Mouse (Mus musculus): ENCODE data around the gene Gm867. TPM values are rescaled to one million over a fixed set of nuclear protein-coding genes. Genes with fewer than 3 reads are reported as not detected.

Gene Gm867
- not detected for total RNA-seq (2021)
- long read RNA-seq, experiment 1: 0 reads
- long read RNA-seq, experiment 2: 0 reads

- no peak for DNase-seq
Observed at GRCm38 (mm10) chr10:75940520-75940919, at the start of gene Gm867. Gm867 (minus strand) TSS chr10:75940672.

GRCm38 (mm10) chr10:75979432-75979831 is 39.0 kb upstream of the Gm867 start:
- no peak for DNase-seq
- intact Hi-C loops (cut with DNase I; ENCODE audit: low total_unique reads): no loop called here

More at GRCm38 (mm10) chr10:75940520-75940919, at the start of gene Gm867:
- intact Hi-C loops (cut with DNase I; ENCODE audit: low total_unique reads): no loop called here

- intact Hi-C loops (cut with DNase I; ENCODE audit: low total_unique reads): no loop called here
- no peak for DNase-seq
Observed at GRCm38 (mm10) chr10:75978835-75979157, 38.3 kb upstream of the Gm867 start.

DNA sequence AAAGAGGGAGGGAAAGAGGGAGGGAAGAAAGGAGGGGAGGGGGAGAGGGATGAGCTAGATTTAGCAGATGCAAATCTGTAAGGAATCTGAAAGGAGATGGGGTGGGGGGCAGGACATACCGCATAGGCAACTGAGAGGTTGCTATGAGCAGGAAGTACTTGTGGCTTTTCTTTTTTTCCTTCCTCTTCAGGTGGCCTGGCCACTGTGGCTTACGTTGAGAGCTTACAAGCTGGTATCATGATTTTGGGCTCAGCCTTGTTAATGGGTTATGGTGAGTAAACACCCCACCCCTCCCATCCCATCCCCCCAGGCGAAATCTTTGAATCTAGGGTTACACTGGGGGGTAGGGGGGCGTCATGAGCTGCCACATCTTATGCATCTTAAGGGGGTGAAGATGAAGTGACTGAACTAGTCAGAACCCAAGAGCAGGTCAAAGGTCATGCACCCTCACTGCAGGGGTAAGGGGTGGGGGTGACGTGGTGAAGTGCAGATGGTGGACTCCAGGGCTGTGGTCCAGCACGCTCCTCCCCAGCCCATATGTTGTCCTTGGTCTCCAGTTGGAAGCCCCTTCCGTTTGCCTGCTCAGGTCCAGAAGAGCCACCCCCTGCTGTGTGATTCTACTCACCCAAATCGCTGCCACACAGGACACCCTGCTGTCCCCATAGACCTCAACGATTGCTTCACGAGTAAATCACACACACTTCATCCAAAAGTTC is 37.8 kb upstream of the Gm867 start:
- DNase-seq: no peak
- intact Hi-C loops (cut with DNase I; ENCODE audit: low total_unique reads): no loop called here

DNA sequence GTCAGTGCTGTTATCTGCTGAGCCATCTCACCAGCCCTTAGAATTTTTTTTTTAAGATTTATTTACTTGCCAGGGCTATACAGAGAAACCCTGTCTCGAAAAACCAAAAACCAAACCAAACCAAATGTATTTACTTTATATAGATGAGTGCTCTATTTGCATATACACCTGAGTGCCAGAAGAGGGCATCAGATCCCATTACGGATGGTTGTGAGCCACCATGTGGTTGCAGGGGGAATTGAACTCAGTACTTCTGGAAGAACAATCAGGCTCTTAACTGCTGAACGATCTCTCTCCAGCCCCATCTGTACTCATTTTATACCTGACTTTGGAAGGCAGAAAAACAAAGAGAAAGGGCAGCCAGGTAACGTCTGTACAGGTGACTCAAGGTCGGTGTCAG is 34.7 kb upstream of the Gm867 start:
- intact Hi-C loops (cut with DNase I; ENCODE audit: low total_unique reads): no loop called here
- no peak for DNase-seq

- DNase-seq: no peak
- intact Hi-C loops (cut with DNase I; ENCODE audit: low total_unique reads): no loop called here
Observed at GRCm38 (mm10) chr10:75973846-75974245, 33.4 kb upstream of the Gm867 start.

GRCm38 (mm10) chr10:75954381-75954811 is 13.9 kb upstream of the Gm867 start, which contains the start of gene Gm5134:
Gm5134 (plus strand) TSS chr10:75954514.
- intact Hi-C loops (cut with DNase I; ENCODE audit: low total_unique reads): no loop called here

GRCm38 (mm10) chr10:75951424-75952050 is 11.1 kb upstream of the Gm867 start:
- intact Hi-C loops (cut with DNase I; ENCODE audit: low total_unique reads): loop anchor here (2.0 kb wide), 1 partner anchor 209 kb away; no protein-coding TSS in a partner anchor
- DNase-seq: no peak

More at GRCm38 (mm10) chr10:75954381-75954811, 13.9 kb upstream of the Gm867 start, which contains the start of gene Gm5134:
- no peak for DNase-seq

DNA sequence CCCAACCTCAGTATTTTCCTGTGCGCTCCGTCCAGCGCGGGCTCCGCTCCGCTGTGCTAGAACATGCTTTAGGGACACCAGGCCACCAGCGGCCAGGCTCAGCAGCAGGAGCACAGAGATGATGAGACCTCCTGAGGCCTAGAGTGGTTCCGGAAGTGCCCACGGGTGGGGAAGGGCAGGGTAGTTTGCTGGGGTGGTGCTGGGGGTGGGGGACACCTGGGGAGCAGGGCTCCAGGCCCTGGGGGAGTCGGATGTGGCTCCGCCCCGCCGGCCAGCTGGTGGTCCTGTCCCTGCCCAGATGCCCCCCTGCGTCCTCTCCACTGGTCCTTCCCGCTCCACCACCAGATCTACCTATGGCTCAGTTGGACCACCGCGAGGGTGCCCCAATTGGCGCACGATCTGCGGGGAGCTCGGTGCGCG is 10.3 kb upstream of the Gm867 start:
- intact Hi-C loops (cut with DNase I; ENCODE audit: low total_unique reads): loop anchor here (2.0 kb wide), 1 partner anchor 208 kb away; no protein-coding TSS in a partner anchor
- DNase-seq: no peak

- intact Hi-C loops (cut with DNase I; ENCODE audit: low total_unique reads): loop anchor here (2.0 to 5.0 kb wide), 2 partner anchors 52 to 207 kb away; no protein-coding TSS in a partner anchor
- DNase-seq: no peak
Observed at GRCm38 (mm10) chr10:75949053-75950045, 8.9 kb upstream of the Gm867 start.

DNA sequence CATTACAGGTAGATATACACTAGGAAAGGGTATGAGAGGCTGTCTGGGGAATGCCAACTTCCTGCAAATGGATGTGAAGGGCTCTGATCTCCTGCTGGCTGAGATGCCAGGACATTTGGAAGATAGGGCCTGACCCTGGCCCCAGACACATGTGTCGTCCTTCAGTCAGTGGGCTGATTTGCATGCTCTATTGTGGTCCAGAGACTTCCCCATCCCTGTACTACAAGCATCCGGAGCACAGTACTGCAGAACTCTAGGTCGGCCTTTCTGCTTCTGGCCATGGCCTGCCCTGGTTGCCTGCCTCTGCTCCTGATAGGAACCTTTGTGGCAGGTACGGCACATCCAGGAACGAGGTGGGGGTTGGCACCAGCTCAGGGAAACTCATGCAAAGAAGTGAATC is 7.6 kb upstream of the Gm867 start:
- intact Hi-C loops (cut with DNase I; ENCODE audit: low total_unique reads): loop anchor here (5.0 kb wide), 1 partner anchor 51 kb away; no protein-coding TSS in a partner anchor
- DNase-seq: no peak

DNA sequence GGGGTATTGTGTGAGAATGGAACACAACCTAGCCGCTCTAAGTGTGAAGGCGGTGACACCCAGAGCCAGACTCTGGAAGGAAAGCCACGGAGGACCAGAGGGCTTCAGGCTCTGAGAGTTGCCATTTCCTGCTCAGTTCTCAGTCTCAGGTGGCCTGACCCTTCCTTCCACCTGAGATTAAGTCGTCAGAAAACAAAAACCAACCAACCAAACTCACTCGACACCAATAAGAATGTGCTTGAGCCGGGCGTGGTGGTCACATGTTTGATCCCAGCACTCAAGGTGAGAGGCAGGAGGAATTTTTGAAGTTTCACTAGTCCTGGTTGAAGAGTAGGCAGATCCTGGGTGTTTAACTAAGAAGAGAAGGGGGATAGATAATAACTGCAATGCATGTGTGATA is 5.4 kb upstream of the Gm867 start:
- intact Hi-C loops (cut with DNase I; ENCODE audit: low total_unique reads): loop anchor here (5.0 kb wide), 1 partner anchor 49 kb away; no protein-coding TSS in a partner anchor
- DNase-seq: no peak

- intact Hi-C loops (cut with DNase I; ENCODE audit: low total_unique reads): loop anchor here (5.0 kb wide), 1 partner anchor 48 kb away; no protein-coding TSS in a partner anchor
- no peak for DNase-seq
Observed at GRCm38 (mm10) chr10:75945213-75945612, 4.7 kb upstream of the Gm867 start.

- DNase-seq: no peak
- intact Hi-C loops (cut with DNase I; ENCODE audit: low total_unique reads): no loop called here
Observed at GRCm38 (mm10) chr10:75944066-75944772, 3.7 kb upstream of the Gm867 start.

DNA sequence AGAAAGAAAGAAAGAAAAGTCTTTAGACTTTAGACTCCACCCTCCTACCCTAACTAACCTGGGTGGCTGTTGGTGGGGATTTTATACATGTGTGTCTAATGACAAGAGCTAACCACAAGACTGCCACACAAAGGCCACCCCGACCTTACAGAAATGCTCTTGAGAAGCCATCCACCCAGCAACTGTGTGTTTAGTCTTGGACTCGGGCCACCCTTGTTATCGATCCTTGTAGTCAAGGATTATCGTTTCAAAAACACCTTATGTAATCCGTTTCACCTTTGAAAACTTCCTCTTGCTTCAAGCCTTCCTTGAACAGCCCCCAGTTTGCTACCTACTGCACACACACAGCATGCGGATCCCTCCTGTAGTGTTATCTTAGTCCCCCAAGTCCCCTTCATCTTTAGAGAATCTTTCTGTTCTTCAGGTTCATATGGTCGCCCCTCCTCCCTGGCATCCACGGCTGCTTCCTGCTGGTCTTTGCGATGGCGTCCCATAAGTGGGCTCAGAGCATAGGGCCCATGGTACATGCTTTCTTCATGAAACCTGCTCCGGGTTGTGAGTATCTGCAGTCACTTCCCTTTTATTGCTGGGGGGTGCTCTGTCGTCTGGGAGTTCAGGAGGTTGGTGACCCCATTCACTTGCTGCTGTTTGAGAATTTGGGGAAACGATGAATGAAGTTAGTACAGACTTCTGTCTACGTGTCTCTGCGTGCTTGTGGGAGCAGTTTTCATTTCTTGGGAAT is 2.4 kb upstream of the Gm867 start, which contains the start of gene Vpreb3:
Gene Vpreb3, plus strand, starts transcription at position 322 of the 742 bp plus-strand sequence.
- intact Hi-C loops (cut with DNase I; ENCODE audit: low total_unique reads): no loop called here
- DNase-seq: no peak

- intact Hi-C loops (cut with DNase I; ENCODE audit: low total_unique reads): no loop called here
- DNase-seq: no peak
Observed at GRCm38 (mm10) chr10:75941042-75941824, 761 bp upstream of the Gm867 start.

- no peak for DNase-seq
- intact Hi-C loops (cut with DNase I; ENCODE audit: low total_unique reads): no loop called here
Observed at GRCm38 (mm10) chr10:75939481-75940234, 814 bp downstream of the Gm867 start.

Measured in gastrocnemius, postnatal 14 days (tissue).